Mouse (Mus musculus) right cerebral cortex, postnatal 14 days (tissue): ENCODE data around the gene Pde9a.

Experiments used
- DNase-seq: peaks from one replicate; pipeline ENCODE4 v3.0.0; 2022

The Pde9a gene

DNA sequence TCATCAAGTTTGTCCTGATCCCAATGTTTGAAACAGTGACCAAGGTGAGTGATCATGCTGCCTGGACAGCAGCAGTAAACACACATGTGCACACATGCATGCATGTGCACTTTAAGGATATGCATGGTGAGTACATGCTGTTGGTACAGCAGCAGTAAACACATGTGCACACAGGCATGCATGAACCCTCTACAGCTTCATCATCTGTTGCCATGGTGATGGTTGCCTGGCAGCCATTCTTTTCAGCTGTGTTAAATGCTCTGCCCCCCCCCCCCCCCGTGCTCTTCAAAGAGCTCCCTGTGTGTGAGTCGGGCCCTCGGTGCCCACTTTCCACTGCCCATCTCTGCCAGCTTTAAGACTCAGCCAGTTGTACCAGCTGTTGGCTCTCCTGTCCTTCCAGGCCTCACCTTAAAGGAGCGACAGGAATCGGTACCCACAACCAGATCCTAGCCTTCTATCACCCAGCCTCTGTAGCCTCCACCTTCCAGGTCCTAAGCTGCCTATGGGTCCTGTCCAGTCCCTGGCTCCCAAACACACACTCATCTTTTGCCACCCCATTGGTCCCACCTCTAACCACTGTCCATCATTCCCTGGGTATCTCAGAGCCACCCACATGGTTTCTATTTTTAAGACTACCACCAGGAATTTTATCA, 84.9 kb downstream of the Pde9a start:
- DNase-seq = peak; percentile 44

DNA sequence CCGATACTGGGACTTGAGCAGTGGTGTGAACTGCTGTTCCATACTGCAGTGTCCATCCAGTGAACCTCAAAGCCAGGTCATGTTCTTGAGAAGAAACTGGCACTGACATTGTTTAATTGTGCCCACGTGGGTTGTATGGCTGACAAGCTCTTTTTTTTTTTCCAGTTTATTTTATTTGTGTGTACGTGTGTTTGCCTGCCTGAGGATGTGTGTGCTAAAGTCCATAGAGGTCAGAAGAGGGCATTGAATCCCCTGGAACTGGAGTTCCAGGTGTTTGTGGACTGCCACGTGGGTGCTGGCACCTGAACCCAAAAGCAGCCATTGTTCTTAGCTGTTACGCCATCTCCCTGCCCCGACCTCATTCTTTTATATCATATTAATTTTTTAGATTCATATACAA, 88.4 kb downstream of the Pde9a start:
- DNase-seq = no peak

DNA sequence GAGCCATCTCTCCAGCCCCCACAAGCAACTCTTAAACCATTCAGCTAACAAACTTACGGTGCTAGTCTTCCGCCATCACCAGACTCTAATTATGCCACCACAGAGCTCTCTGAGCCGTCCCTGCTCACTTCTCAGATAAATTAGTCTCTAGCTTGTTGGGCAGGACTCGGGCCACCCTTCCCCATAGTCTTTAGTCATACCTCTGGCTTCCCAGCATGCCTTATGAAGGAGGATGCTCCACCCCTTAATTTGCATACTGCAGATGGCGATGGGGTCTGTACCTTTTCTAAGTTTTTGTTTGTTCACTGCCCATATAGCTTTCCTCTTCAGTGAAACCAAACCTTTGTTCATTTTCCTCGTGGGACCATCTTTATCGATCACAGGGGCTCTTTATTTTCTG, 92.6 kb downstream of the Pde9a start:
- DNase-seq = no peak

DNA sequence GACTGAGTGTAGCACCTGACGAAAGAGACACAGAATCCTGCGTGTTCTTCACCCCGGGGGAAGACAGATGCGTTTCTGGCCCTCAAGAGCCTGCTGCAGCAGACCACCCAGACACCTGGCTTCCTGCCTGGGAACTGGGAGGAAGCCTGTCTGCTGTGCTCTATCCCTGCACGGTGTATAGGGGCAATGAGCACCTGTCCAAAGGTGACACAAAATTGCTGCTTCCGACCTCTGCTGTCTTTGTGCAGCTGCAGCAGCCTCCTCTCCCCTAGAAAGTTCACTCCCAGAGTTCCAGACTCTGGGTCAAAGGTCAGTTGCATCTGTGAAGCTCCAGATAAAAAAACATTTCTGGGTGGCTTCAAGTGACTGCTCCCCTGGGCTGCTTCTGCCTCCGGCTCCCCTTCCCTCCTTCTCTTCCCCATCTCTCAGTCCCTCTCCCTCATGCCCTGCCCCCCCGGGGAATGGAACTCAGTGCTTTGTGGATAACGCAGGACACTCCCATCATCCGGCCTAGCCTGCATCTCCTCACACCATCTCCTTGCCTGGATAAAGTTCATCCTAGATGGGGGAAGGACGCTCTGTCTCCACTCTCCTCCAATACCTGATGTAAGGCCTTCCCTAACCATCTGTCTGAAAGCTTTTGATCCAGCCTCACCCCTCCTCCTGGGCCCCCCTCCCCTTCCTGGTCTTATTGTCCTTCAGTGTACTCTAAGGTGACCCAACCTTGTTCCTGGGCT, 93.3 kb downstream of the Pde9a start:
- no peak for DNase-seq

DNA sequence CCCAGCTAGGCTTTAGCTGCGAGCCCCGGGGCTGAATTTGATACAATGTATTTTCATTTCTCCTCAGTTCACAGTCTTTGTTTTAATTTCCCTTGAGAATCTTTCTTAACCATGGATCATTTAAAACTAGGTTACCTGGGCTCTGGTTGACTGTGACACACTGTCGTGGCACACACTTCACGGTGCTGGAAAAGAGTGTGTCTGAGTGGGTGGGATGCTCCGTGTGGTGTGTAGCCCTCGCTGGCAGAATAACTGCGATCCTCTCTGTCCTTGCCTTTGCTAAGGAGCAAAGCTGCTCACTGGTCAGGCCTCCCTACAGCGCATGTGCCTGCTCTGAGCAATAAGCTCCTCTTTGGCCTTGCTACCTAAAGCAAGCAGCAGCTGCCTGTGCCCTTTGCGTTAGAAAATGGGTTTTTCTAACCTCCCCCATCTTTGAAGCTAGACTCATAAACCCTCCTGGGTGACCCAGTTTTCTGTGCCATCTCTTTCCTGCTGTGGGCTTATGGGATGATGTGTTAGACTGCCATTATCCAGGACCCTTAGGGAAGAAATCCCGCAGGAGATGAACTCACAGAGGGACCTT, 100.7 kb downstream of the Pde9a start:
- no peak for DNase-seq

DNA sequence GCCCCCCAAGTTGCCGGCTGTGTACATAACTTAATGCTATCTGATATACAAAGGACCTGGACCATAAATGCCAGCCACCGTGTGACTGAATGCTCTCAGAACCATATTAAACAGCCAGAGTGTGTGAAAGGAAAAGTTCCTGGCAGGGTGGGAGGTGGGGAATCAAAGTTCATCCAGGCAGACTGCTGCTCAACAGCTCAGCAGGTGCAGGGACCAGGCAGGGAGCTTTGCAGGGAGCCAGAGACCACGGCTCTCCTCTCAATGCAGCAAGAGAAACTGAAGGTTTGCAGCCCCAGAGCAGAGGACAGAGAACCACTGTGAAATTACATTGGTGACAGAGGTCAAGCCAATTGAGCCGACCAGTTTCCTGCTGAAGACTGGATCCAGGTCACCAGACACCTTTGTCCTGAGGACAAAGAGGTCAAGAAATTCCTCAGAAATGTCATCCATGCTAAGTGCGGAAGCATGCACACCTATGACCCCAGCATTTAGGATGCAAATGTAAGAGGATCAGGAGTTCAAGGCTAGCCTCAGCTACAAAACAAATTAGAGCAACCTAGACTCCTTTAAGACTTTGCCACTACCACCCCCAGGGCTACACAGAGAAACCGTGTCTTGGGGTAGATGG, 101.5 kb downstream of the Pde9a start:
- DNase-seq = no peak

DNA sequence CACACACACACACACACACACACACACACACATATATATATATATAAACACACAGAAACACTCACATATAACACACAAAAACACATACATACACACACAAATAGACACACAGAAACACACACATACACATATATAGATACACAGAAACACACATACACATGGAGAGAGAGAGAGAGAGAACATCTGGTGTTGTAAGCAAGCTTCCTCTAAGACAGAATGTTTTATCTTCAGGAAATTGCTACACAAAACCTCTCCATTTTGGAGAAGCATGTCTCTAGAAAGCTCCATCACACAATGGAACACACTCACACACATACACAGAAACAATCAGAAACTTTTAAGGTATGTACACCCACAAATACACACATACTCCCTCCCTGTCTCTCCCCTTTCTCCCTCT, 105.3 kb downstream of the Pde9a start:
- no peak for DNase-seq

DNA sequence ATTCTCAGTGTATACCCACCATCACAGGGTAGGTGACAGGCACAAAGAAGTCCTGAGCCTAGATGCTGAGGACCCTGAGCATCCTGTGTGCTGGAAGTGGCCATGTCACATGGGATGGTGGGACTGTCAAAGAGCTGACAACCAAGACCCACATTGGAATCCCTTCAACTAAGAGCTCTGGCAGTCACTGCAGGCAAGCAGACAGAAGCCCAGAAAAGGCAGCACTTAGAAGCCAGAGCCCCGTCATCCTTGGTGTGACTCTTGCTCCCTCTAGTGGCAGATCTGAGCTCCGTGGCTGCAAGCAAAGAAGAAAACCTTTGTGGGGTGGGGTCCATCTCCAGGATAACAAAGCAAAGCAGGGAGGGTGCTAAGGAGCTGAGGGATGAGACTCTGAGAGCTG, 106.4 kb downstream of the Pde9a start:
- peak; percentile 77 for DNase-seq

DNA sequence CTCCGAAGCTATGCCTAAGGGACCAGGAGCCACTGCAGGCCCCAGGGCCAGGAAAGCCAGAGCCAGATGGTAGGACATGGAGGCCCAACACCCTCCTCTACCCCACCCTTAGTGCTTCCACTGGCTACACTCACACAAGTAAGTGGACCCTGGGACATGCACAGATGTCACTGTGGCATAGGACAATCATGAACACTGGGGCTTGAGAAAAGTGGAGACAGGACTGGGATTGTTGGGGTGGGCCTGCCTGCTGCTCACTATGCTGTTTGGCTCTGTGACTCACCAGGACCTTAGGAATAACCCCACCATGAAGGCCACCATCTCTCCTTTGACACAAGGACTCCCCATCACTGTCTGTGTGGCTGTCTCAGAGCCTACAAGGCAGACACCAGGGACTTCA, 109.0 kb downstream of the Pde9a start:
- DNase-seq = no peak

DNA sequence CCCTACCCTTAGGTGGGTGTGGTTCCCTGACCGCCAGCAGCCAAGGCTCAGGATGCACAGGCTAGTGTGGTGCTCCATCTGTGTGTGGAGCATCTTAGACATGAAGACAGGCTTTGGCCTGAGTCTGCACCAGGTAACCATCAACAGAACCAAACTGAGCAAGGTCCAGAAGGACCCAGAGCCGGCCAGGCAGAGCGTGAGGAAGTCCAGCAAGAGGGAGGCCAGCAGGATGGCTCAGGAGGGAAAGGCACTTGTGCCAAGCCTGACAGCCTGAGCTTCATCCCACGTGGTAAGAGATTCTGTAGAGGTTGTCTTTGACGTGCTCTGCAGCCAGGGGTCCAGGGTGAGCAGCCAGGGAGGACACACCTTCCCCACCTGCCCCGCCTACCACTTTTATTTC, 111.7 kb downstream of the Pde9a start:
- DNase-seq = no peak

DNA sequence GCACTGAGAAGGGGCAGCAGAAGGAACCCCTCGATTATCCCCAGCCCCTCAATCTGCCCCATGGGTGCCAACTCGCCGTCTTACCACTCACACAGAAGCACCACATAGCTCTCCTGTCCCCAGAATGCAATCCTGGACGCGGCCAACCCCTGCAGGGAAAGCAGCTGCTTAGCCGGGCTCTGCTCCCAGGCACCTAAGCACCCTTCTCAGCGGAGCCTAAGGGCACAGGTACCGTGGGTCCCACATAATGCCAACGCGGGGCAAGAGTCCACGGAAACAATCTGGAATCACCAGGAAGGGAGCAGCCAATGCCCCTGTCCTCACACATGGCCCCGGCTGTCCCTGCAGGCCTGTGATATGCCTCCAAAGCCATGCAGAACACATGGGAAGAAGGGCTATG, 113.7 kb downstream of the Pde9a start:
- DNase-seq = no peak

DNA sequence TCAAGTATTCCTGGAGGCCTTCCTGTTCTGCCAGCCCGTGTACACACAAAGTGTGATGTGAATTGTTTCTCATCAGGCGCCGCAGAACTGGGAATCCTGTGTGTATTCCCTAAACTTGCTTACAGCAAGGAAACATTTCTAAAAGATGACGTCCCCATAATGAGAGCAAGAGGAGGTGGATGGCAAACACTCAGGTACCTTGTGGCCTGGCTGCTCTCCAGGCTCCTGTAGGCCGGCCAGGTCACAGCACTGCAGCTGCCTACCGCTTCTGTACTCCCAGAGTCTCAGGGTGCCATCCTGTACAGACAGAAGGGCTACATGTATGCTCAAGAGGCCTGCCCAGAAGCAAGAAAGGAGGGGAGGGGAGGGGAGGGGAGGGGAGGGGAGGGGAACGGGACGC, 114.4 kb downstream of the Pde9a start:
- no peak for DNase-seq

DNA sequence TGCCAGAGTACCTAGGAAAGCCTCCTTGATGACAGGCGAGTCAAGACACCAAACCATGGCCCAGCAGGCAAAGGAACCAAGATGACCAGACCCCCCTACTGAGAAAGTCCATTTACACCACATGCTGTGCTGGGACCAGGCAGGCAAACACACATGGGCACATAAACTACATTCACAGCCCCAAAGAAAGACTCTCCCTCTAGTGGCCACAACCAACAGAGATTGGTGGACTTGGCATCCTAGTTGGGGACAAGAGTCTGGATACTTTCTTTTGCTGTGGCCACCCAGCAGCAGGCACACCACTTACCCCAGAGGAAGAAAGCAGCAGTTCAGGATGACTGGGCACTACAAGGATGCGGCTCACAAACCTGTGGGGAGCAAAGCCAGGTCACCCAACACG, 114.9 kb downstream of the Pde9a start:
- DNase-seq = no peak

DNA sequence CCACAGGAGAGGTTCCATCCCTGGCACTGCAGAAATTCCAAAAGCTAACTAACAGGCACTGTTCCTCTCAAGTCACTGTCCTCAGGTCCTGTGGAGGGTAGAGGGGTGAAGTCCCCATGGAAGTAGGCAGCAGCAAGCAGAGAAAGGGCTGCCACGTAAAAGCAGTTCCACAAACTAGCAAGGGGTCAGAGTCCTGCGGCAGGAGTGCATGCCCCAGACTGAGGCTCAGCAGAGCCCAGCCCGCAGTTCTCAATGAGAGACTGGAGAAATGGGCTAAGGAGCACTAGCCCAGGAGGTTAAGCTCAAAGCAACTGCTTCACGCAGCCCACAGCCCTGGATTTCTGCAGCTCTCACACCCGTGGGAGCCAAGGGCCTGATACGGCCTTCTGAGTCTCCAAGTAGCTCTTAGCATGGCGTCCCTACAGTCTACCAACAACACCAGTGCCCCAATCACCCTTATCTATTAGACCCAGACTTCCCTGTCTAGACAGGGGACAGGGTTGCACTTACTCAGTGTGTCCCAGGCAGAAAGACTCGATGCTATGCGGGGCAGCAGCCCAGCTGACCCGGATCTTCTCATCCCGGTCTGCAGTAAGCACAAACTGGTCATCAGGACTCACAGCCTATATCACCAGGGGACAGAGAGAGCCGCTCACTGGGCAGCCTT, 116.4 kb downstream of the Pde9a start:
- no peak for DNase-seq

DNA sequence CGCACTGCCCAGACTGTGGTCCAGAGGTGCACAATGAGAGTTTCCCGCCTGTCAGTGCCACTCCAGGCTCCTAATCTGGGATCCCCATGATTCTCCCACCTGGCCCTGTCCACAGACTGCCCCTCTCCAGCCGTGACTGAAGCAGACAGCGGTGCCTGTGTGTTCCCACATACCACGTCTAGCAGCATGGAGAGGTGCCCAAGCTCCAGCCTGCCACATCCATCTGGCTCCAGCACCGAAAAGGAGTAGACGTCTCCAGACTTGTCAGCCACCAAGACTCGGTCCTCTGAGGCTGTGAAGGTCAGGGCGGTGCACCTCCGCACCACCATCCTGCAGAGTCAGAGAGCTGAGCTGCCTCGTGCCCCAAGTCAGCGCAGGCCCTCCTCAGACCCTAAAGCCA, 117.3 kb downstream of the Pde9a start:
- no peak for DNase-seq

DNA sequence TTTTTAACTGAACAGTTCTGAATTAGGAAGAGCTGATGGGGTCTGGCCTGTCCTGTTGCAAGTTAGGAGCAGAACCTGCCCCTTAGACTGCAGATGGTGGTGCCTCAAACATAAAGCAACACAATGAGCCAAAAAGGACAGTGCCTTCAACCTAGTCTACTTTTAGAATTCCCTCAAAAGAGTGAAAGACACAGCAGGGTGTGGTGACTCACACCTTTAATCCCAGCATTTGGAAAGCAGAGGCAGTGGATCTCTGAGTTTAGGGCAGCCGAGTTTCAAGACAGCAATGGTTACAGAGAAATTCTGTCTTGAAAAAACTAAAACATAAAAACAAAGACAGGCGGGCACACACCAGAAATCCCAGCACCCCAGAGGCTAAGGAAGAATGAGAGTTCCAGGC, 117.9 kb downstream of the Pde9a start:
- no peak for DNase-seq

DNA sequence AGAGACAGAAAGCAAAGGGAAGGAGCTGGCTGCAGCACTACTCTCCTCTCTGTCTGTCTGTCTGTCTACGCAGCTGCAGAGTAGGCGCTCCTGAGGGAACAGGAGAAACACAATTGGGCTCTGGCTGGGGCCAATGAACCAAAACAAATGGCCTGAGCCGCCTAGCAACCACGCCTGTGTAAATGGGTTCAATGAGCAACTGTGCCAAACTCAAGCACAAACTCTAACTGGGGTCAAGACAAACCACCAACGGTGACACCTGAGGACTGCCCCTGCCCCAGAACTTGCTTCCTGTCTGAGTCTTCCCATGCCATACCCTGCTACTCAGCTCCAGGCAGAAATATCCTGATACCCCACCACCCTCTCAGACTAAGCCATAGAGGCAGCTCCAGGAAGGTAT, 119.0 kb downstream of the Pde9a start:
- no peak for DNase-seq

DNA sequence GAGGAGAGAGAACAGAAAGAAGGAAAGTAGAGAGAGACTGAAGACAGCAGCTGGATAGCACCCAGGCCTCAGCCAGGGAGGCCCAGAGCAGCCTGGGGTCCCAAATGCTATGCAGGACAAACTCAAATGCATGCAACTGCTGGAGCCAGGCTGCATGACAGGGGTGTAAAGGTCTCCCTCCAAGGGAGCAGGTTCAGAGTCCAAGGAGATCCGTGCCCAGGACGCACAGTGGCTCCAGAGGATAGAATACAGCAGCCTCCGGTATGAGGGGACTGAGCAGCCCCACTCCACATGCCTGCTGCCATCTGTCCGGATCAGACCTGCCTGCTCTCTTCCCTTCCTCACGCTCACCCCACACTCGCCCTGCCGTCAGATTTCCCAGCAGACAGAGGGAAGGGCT, 120.3 kb downstream of the Pde9a start:
- DNase-seq = no peak

DNA sequence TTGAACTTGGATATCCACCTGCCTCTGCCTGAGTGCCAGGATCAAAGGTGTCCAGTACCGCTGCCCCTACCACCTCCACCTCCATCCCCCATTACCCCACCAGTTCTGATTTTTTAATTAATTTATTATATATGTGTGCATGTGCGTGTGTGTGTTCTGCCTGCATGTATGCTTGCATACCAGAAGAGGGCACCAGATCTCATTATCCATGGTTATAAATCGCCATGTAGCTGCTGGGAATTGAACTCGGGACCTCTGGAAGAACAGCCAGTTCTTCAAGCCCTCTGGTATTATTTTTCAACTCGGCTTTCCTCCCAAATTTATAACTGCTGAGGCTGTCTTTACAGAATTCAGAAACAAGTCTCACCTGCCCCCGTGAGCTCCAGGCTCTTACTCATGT, 124.9 kb downstream of the Pde9a start:
- DNase-seq = no peak

DNA sequence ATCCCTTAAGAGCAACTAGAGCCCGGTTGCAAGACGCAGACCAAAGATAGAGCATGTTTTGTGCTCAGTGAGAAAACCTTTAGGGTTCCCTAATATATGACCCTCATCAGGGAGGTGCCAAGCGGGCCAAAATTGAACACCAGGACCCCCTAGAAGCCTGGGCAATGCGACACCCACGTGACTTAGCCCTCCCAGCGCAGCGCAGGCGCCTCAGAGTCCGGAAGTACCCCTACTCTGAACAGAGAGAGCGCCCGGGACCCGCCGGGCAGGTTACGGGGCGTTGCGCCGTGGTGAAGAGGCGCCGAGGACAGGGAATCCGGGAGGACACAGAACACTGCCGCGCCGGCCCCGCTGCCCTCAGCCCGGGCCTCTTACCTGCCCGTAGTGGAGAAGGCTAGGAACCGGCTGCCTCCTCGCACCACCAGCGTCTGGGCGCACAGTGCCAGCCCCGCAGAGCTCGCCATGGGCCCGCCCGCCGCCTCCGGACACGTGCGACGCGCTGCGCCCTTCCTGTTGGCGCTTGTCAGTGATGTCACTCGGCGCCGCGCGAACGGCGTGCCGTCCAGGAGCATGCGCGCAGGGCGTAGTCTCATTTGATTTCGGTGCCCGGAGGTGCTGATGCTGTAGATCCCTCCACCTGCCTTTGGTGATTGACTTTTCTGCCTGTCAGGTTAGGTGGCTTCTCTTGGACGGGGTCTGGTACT, 125.9 kb downstream of the Pde9a start:
- DNase-seq = peak; percentile 90

DNA sequence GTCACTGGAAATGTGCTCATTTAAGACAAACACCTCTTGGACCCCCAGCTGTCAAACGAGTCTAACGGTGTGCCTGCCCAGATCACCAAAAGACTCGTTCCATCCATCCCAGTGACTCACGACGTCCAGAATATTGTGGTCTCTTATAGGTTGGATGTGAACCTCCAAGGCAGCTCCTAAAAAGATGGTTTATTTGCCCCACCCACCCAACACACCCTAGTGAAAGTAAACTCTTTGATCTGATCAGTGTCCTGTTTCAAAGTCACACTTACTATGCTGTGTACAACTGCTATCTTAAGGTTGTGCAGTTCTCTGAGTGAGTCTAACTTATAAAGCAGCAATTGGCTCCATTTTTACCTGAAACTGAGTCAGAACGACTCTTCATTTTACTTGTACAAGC, 126.6 kb downstream of the Pde9a start:
- no peak for DNase-seq

DNA sequence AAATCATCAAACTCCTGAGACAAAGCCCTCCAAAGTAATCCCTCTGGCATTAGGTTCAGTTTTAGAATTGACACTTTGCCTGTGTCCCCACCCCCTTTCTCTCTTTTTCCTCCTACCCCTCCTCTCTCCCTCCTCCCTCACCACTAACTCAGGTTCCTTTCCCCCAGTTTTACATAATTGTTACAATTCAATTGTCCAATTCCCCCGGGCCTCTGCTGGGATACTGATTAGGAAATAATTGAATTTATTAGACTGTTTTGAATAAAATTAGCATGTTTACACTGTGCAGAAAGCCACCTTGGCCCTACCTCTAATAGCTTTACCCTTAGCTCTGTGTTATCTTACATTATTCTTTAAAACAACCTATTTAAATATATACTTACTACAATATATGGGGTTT, 128.7 kb downstream of the Pde9a start:
- no peak for DNase-seq

DNA sequence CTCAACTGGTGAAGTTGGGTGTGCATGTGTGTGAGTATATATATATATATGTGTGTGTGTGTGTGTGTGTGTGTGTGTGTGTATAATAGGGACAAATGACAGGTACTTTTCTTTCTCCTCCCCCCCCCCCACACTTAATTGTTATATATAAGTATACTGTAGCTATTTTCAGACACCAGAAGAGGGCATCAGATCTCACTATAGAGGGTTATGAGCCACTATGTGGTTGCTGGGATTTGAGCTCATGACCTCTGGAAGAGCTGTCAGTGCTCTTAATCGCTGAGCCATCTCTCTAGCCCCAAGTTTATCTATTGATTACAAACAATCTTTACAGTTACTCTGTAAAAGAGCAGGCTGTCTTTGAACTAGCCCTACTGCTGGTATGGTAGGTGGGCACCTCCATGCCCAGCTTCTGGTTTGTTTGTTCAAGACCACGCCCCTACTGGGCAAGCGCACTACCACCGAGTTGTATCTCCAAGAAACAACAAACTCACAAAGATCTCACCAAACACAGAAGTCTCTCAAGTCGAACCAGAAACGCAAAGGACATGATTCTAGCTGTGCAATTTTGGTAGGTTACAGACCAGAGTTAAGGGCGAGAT, 133.4 kb downstream of the Pde9a start:
- DNase-seq = no peak
